34 mouse cellular contexts compared by ENCODE assay signal in the genomic region with DNA sequence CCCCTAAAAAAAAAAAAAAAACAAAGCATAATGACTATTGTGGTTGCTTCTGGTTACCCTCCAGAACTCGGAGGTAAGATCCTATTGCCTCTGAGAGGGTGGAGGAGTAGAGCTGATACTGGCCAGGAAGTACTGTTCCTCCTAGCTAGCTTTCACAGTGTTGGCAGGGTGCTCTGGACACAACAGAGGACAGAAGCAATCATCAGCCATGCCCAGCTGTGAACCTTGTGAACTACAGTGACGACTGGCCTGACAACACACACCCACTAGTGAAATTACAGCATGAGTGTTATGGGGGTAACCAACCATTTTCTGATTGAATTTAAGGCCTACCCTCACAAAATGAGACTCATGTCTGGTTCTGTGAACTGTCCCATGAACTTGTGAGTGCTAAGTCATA. TPM values are rescaled to one million over a fixed set of nuclear protein-coding genes. Genes with fewer than 3 reads are reported as not detected.
"Had no signal": no experiment of that assay in that cellular context is flagged by ENCODE, and none has a peak within 500 bp of the region (broad histone marks: within the 10 kb centered on the region; RNA-seq: fewer than 3 reads in every experiment).

No protein-coding gene starts in this region.

- ATAC-seq: liver, embryonic 12.5 days; liver, postnatal 0 days; lung, postnatal 0 days; midbrain, embryonic 13.5 days; midbrain, embryonic 15.5 days; midbrain, embryonic 16.5 days had no signal

- H3K4me3 ChIP-seq: limb, embryonic 10.5 days; limb, embryonic 12.5 days; limb, embryonic 13.5 days; limb, embryonic 15.5 days; liver, embryonic 12.5 days; liver, embryonic 13.5 days; liver, embryonic 15.5 days; lung, embryonic 15.5 days; megakaryocyte, embryonic 14.5 days; midbrain, embryonic 10.5 days; midbrain, embryonic 12.5 days; midbrain, embryonic 13.5 days; midbrain, embryonic 15.5 days; myocyte; neural tube, embryonic 12.5 days; neural tube, embryonic 13.5 days had no signal

- H3K27me3 ChIP-seq: limb, embryonic 12.5 days; limb, embryonic 13.5 days; limb, embryonic 15.5 days; liver, embryonic 12.5 days; liver, embryonic 13.5 days; liver, embryonic 15.5 days; lung, embryonic 15.5 days; midbrain, embryonic 12.5 days; midbrain, embryonic 13.5 days; midbrain, embryonic 15.5 days; neural tube, embryonic 12.5 days; neural tube, embryonic 13.5 days had no signal

- H3K36me3 ChIP-seq: limb, embryonic 10.5 days; limb, embryonic 12.5 days; limb, embryonic 13.5 days; limb, embryonic 15.5 days; liver, embryonic 12.5 days; liver, embryonic 13.5 days; liver, embryonic 15.5 days; lung, embryonic 15.5 days; midbrain, embryonic 10.5 days; midbrain, embryonic 12.5 days; midbrain, embryonic 13.5 days; midbrain, embryonic 15.5 days; neural tube, embryonic 12.5 days; neural tube, embryonic 13.5 days had no signal

- DNase-seq: left cerebral cortex, postnatal 4 days; liver; liver, embryonic 13.5 days; liver, postnatal 0 days; lung, adult 18-20 months; lung, adult 2 months; lung, postnatal 10 days; lung, postnatal 14 days; lung, postnatal 4 days had no signal

- H3K4me1 ChIP-seq: limb, embryonic 10.5 days; limb, embryonic 12.5 days; limb, embryonic 13.5 days; limb, embryonic 15.5 days; liver, embryonic 12.5 days; liver, embryonic 13.5 days; liver, embryonic 15.5 days; lung, embryonic 15.5 days; megakaryocyte, embryonic 14.5 days; midbrain, embryonic 10.5 days; midbrain, embryonic 12.5 days; midbrain, embryonic 13.5 days; midbrain, embryonic 15.5 days; neural tube, embryonic 12.5 days had no signal

- H3K4me2 ChIP-seq: limb, embryonic 12.5 days; limb, embryonic 13.5 days; limb, embryonic 15.5 days; liver, embryonic 11.5 days; liver, embryonic 12.5 days; liver, embryonic 13.5 days; liver, embryonic 15.5 days; lung, embryonic 14.5 days; lung, embryonic 15.5 days; midbrain, embryonic 11.5 days; midbrain, embryonic 12.5 days; midbrain, embryonic 13.5 days; midbrain, embryonic 15.5 days; neural tube, embryonic 12.5 days; neural tube, embryonic 13.5 days had no signal

- H3K27ac ChIP-seq: limb, embryonic 10.5 days; limb, embryonic 12.5 days; limb, embryonic 13.5 days; limb, embryonic 15.5 days; liver, embryonic 12.5 days; liver, embryonic 13.5 days; liver, embryonic 14.5 days; liver, embryonic 15.5 days; lung, embryonic 15.5 days; macrophage; midbrain, embryonic 10.5 days; midbrain, embryonic 12.5 days; midbrain, embryonic 13.5 days; midbrain, embryonic 15.5 days; neural tube, embryonic 12.5 days; neural tube, embryonic 13.5 days had no signal

- H3K9ac ChIP-seq: limb, embryonic 12.5 days; limb, embryonic 13.5 days; limb, embryonic 15.5 days; liver, embryonic 12.5 days; liver, embryonic 13.5 days; liver, embryonic 14.5 days; liver, embryonic 15.5 days; liver, postnatal 0 days; lung, embryonic 14.5 days; lung, embryonic 15.5 days; midbrain, embryonic 12.5 days; midbrain, embryonic 13.5 days; midbrain, embryonic 15.5 days; neural tube, embryonic 12.5 days; neural tube, embryonic 13.5 days had no signal

- H3K9me3 ChIP-seq: limb, embryonic 10.5 days; limb, embryonic 12.5 days; limb, embryonic 13.5 days; limb, embryonic 15.5 days; liver, embryonic 12.5 days; liver, embryonic 13.5 days; liver, embryonic 15.5 days; lung, embryonic 15.5 days; megakaryocyte, embryonic 14.5 days; midbrain, embryonic 10.5 days; midbrain, embryonic 12.5 days; midbrain, embryonic 13.5 days; midbrain, embryonic 15.5 days; neural tube, embryonic 12.5 days; neural tube, embryonic 13.5 days had no signal

RNA-seq across cellular contexts. Expression of gene Arhgap20, which starts 11.3 kb away (rescaled TPM):
- total RNA-seq: megakaryocyte progenitor cell, adult 5-6 weeks; megakaryocyte, adult 5-6 weeks; megakaryocyte-erythroid progenitor cell, adult 5-6 weeks had no signal
- polyA plus RNA-seq: macrophage had no signal
